Mouse (Mus musculus) megakaryocyte, embryonic 14.5 days (primary cell): ENCODE measurements around the gene Piezo1.

Source experiments
- FLI1 ChIP-seq: IDR thresholded peaks from 2 replicates; pipeline ENCODE4 v1.6.1; 2012; ENCODE audit warnings: low read length, inconsistent platforms, mixed read lengths
- GATA1 ChIP-seq: IDR thresholded peaks from 3 replicates; pipeline ENCODE4 v1.6.1; 2012; ENCODE audit warnings: mixed read lengths, low read length, inconsistent platforms, borderline replicate concordance

- TF ChIP-seq GATA1 (no peak), FLI1 (no peak)
Observed at GRCm38 (mm10) chr8:122544138-122544537, 7.0 kb downstream of the Piezo1 start.
